Mouse (Mus musculus): ENCODE measurements around the gene Serpinb8. TPM values are rescaled to one million over a fixed set of nuclear protein-coding genes. Genes with fewer than 3 reads are reported as not detected.

Serpinb8 gene
- 3.4 and 3.6 TPM in 2 replicates for polyA plus RNA-seq (2011; ENCODE audit: insufficient read depth, insufficient read length, low read depth, missing spikeins)

- no peaks in the 10 kb centered on the region for H3K36me3 ChIP-seq (ENCODE audit: control insufficient read depth, insufficient read depth, low read length, poor library complexity, severe bottlenecking)
- TF ChIP-seq CTCF (IDR thresholded peaks at IDR 0.05; ENCODE audit: low read depth, low read length) (no peak), EP300 (IDR thresholded peaks at IDR 0.05; ENCODE audit: insufficient read depth, low read depth, low read length) (no peak)
- no peak within 1 kb of the TSS for H3K27ac ChIP-seq (ENCODE audit: insufficient read depth, low read length)
- H3K4me1 ChIP-seq (ENCODE audit: control insufficient read depth, insufficient read depth, low read length), result no peaks in the 10 kb centered on the region
- H3K27me3 ChIP-seq (ENCODE audit: control insufficient read depth, insufficient read depth, low read length, poor library complexity, severe bottlenecking), result no peaks in the 10 kb centered on the region
- no peak within 1 kb of the TSS for H3K9ac ChIP-seq (ENCODE audit: low read depth, poor library complexity, severe bottlenecking)
- H3K4me3 ChIP-seq (ENCODE audit: low read depth, low read length), result no peak within 1 kb of the TSS
- H3K9me3 ChIP-seq (replicated peaks; ENCODE audit: control insufficient read depth, insufficient read depth, low read length, poor library complexity, severe bottlenecking), result no peaks in the 10 kb centered on the region
These were observed at the start of gene Serpinb8 for GRCm38 (mm10) chr1:107589691-107590470. TSS of gene Serpinb8 (plus strand) at chr1:107590006.

- Histone ChIP-seq H3K4me3 (ENCODE audit: low read depth, low read length) (no peak overlapping the region), H3K27ac (ENCODE audit: insufficient read depth, low read length) (no peak overlapping the region), H3K4me1 (ENCODE audit: control insufficient read depth, insufficient read depth, low read length) (no peaks in the 10 kb centered on the region), H3K9me3 (replicated peaks; ENCODE audit: control insufficient read depth, insufficient read depth, low read length, poor library complexity, severe bottlenecking) (no peaks in the 10 kb centered on the region), H3K27me3 (ENCODE audit: control insufficient read depth, insufficient read depth, low read length, poor library complexity, severe bottlenecking) (no peaks in the 10 kb centered on the region; the same call in 1 of the 2 replicates), H3K36me3 (ENCODE audit: control insufficient read depth, insufficient read depth, low read length, poor library complexity, severe bottlenecking) (no peaks in the 10 kb centered on the region), H3K9ac (ENCODE audit: low read depth, poor library complexity, severe bottlenecking) (no peak overlapping the region)
- no peak for TF ChIP-seq POLR2A (IDR thresholded peaks at IDR 0.05; ENCODE audit: insufficient read depth, low read length)
- no peak for TF ChIP-seq EP300 (IDR thresholded peaks at IDR 0.05; ENCODE audit: insufficient read depth, low read depth, low read length)
- no peak for TF ChIP-seq CTCF (IDR thresholded peaks at IDR 0.05; ENCODE audit: low read depth, low read length)
These were observed 30.3 kb upstream of the Serpinb8 start for GRCm38 (mm10) chr1:107559494-107559893.

GRCm38 (mm10) chr1:107562110-107562509 is 27.7 kb upstream of the Serpinb8 start:
- Histone ChIP-seq H3K9me3 (replicated peaks; ENCODE audit: control insufficient read depth, insufficient read depth, low read length, poor library complexity, severe bottlenecking) (no peaks in the 10 kb centered on the region), H3K4me1 (ENCODE audit: control insufficient read depth, insufficient read depth, low read length) (no peaks in the 10 kb centered on the region), H3K36me3 (ENCODE audit: control insufficient read depth, insufficient read depth, low read length, poor library complexity, severe bottlenecking) (no peaks in the 10 kb centered on the region), H3K4me3 (ENCODE audit: low read depth, low read length) (no peak overlapping the region), H3K27ac (ENCODE audit: insufficient read depth, low read length) (no peak overlapping the region), H3K9ac (ENCODE audit: low read depth, poor library complexity, severe bottlenecking) (no peak overlapping the region), H3K27me3 (ENCODE audit: control insufficient read depth, insufficient read depth, low read length, poor library complexity, severe bottlenecking) (no peaks in the 10 kb centered on the region; the same call in 1 of the 2 replicates)
- TF ChIP-seq POLR2A (IDR thresholded peaks at IDR 0.05; ENCODE audit: insufficient read depth, low read length) (no peak), CTCF (IDR thresholded peaks at IDR 0.05; ENCODE audit: low read depth, low read length) (no peak), EP300 (IDR thresholded peaks at IDR 0.05; ENCODE audit: insufficient read depth, low read depth, low read length) (no peak)

DNA sequence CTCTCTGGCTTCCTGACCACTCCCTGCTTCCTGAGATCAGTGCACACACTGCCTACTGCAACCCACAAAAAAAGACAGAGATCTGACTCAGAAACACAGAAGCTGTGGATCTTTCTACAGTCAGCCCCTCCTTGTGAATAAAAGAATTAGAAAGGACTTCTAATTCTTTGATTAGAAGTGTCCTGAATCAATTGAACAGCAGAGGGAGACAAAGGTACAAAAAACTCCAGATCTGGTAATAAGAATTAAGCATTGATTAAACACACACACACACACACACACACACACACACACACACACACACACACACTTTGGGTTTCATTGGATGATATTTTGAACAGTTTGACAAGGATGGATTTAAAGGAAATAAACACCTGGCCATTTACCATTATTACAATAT is 24.2 kb upstream of the Serpinb8 start:
- Histone ChIP-seq H3K9ac (ENCODE audit: low read depth, poor library complexity, severe bottlenecking) (no peak overlapping the region), H3K4me3 (ENCODE audit: low read depth, low read length) (no peak overlapping the region)
- no peak for TF ChIP-seq EP300 (IDR thresholded peaks at IDR 0.05; ENCODE audit: insufficient read depth, low read depth, low read length)

DNA sequence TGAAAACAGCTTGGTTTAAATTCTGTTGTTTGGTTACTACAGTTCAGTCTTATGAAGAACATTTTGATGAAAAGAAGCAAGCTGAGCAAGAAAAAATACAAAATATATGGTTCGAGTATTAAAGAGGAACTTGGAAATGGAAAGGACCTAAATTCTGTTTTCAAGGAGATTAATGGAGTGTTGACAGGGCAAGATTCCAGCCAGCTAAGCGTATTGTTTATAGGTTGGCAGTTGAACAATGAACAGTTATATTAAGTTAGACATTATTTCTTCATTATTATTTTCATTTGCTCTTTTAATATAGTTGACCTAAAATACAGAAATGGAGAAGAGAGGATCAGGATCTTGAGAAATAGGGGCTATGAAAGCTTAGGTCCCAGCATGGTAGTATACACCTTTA is 13.7 kb upstream of the Serpinb8 start:
- H3K4me1 ChIP-seq (ENCODE audit: control insufficient read depth, insufficient read depth, low read length), result no peaks in the 10 kb centered on the region
- H3K9ac ChIP-seq (ENCODE audit: low read depth, poor library complexity, severe bottlenecking), result no peak overlapping the region
- H3K36me3 ChIP-seq (ENCODE audit: control insufficient read depth, insufficient read depth, low read length, poor library complexity, severe bottlenecking), result no peaks in the 10 kb centered on the region
- H3K4me3 ChIP-seq (ENCODE audit: low read depth, low read length), result no peak overlapping the region
- TF ChIP-seq CTCF (IDR thresholded peaks at IDR 0.05; ENCODE audit: low read depth, low read length) (no peak), EP300 (IDR thresholded peaks at IDR 0.05; ENCODE audit: insufficient read depth, low read depth, low read length) (no peak), POLR2A (IDR thresholded peaks at IDR 0.05; ENCODE audit: insufficient read depth, low read length) (no peak)
- no peaks in the 10 kb centered on the region; the same call in 1 of the 2 replicates for H3K27me3 ChIP-seq (ENCODE audit: control insufficient read depth, insufficient read depth, low read length, poor library complexity, severe bottlenecking)
- H3K9me3 ChIP-seq (replicated peaks; ENCODE audit: control insufficient read depth, insufficient read depth, low read length, poor library complexity, severe bottlenecking), result no peaks in the 10 kb centered on the region; the same call in 1 of the 2 replicates
- H3K27ac ChIP-seq (ENCODE audit: insufficient read depth, low read length), result no peak overlapping the region

More for the DNA sequence above, 24.2 kb upstream of the Serpinb8 start:
- Histone ChIP-seq H3K27ac (ENCODE audit: insufficient read depth, low read length) (no peak overlapping the region), H3K27me3 (ENCODE audit: control insufficient read depth, insufficient read depth, low read length, poor library complexity, severe bottlenecking) (no peaks in the 10 kb centered on the region; the same call in 1 of the 2 replicates), H3K9me3 (replicated peaks; ENCODE audit: control insufficient read depth, insufficient read depth, low read length, poor library complexity, severe bottlenecking) (no peaks in the 10 kb centered on the region), H3K36me3 (ENCODE audit: control insufficient read depth, insufficient read depth, low read length, poor library complexity, severe bottlenecking) (no peaks in the 10 kb centered on the region), H3K4me1 (ENCODE audit: control insufficient read depth, insufficient read depth, low read length) (no peaks in the 10 kb centered on the region)

DNA sequence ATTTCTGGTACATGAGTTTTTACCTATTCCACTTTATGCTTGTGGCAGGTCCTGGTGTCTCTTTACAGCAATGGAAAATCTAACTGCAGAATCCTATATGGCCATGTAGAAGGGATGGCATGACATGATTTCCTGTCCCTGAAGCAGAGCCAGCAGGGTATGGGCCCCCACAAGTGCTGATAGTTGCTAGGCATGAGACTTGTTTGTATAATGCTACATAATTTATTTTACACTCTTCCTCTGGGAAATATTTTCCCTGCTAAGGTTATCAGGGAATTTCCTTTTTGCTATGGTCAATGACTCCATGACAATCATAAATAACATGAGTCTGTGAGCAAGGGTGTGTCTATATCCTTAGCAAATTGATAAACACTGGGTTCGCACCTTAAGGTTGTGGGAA is 12.3 kb upstream of the Serpinb8 start:
- H3K9ac ChIP-seq (ENCODE audit: low read depth, poor library complexity, severe bottlenecking), result no peak overlapping the region
- TF ChIP-seq POLR2A (IDR thresholded peaks at IDR 0.05; ENCODE audit: insufficient read depth, low read length) (no peak), CTCF (IDR thresholded peaks at IDR 0.05; ENCODE audit: low read depth, low read length) (no peak), EP300 (IDR thresholded peaks at IDR 0.05; ENCODE audit: insufficient read depth, low read depth, low read length) (no peak)
- H3K27me3 ChIP-seq (ENCODE audit: control insufficient read depth, insufficient read depth, low read length, poor library complexity, severe bottlenecking), result no peaks in the 10 kb centered on the region; the same call in 1 of the 2 replicates
- H3K4me3 ChIP-seq (ENCODE audit: low read depth, low read length), result no peak overlapping the region
- H3K9me3 ChIP-seq (replicated peaks; ENCODE audit: control insufficient read depth, insufficient read depth, low read length, poor library complexity, severe bottlenecking), result no peaks in the 10 kb centered on the region; the same call in 1 of the 2 replicates
- H3K27ac ChIP-seq (ENCODE audit: insufficient read depth, low read length), result no peak overlapping the region
- H3K36me3 ChIP-seq (ENCODE audit: control insufficient read depth, insufficient read depth, low read length, poor library complexity, severe bottlenecking), result no peaks in the 10 kb centered on the region
- H3K4me1 ChIP-seq (ENCODE audit: control insufficient read depth, insufficient read depth, low read length), result no peaks in the 10 kb centered on the region

Measured in ES-Bruce4 (cell line).